Mouse (Mus musculus) lung, embryonic 14.5 days (tissue): ENCODE measurements around the gene Ppm1e. TPM values are rescaled to one million over a fixed set of nuclear protein-coding genes. Genes with fewer than 3 reads are reported as not detected.

Source experiments
- ATAC-seq: fragments of 200-750 bp; cut with Nextera tagmentation; 2 replicates; pipeline ENCODE4 v1.8.0; 2017; ENCODE audit warnings: mild to moderate bottlenecking, moderate TSS enrichment, moderate library complexity; ENCODE audit not compliant: insufficient read depth
- DNase-seq: peaks from one replicate; pipeline ENCODE4 v3.0.0-alpha.2; 2015
- H3K27ac ChIP-seq: fragments of 300-500 bp; sonication (generic); 2 replicates; pipeline ENCODE4 v1.5.1; 2014; ENCODE audit warnings: low read depth, mild to moderate bottlenecking, moderate library complexity
- H3K27me3 ChIP-seq: fragments of 300-500 bp; sonication (generic); 2 replicates; pipeline ENCODE4 v1.6.1; 2014; ENCODE audit warnings: low read length, control low read depth; ENCODE audit not compliant: insufficient read depth
- H3K36me3 ChIP-seq: fragments of 300-500 bp; sonication (generic); 2 replicates; pipeline ENCODE4 v1.6.1; 2014; ENCODE audit warnings: control low read depth; ENCODE audit not compliant: insufficient read depth
- H3K4me1 ChIP-seq: fragments of 300-500 bp; sonication (generic); 2 replicates; pipeline ENCODE4 v1.6.1; 2014; ENCODE audit warnings: antibody characterized with exemption, control low read depth; ENCODE audit not compliant: insufficient read depth
- H3K4me2 ChIP-seq: fragments of 300-500 bp; sonication (generic); 2 replicates; pipeline ENCODE4 v1.6.1; 2014; ENCODE audit warnings: mild to moderate bottlenecking
- H3K4me3 ChIP-seq: fragments of 300-500 bp; sonication (generic); 2 replicates; pipeline ENCODE4 v1.5.1; 2014; ENCODE audit warnings: low read depth, low read length
- H3K9ac ChIP-seq: fragments of 300-500 bp; sonication (generic); 2 replicates; pipeline ENCODE4 v1.6.1; 2014
- H3K9me3 ChIP-seq: fragments of 300-500 bp; sonication (generic); 2 replicates; pipeline ENCODE4 v1.6.1; 2016; ENCODE audit warnings: low read depth, low read length, control low read depth
- CTCF ChIP-seq: IDR thresholded peaks from 2 replicates; pipeline ENCODE4 v1.5.1; 2016; ENCODE audit warnings: antibody characterized with exemption, low read depth
- WGBS: fragments of 180-500 bp; shearing (Covaris S2); extraction: QIAGEN DNeasy Blood & Tissue Kit; methylation state at CpG from one replicate; pipeline ENCODE4 v1.1.7; 2014; 5-methylcytosine and 5-hydroxymethylcytosine counted together
- polyA plus RNA-seq: library from polyadenylated mRNA; unstranded; fragments of >200 nt; fragmentation: Nextera tagmentation; extraction: Ambion mirVana; gene quantifications from 2 replicates; pipeline ENCODE4 v1.2.1, GENCODE M21; 2014

The Ppm1e gene
- polyA plus RNA-seq, 1 experiment from 2014 or later, result 2.2 TPM

DNA sequence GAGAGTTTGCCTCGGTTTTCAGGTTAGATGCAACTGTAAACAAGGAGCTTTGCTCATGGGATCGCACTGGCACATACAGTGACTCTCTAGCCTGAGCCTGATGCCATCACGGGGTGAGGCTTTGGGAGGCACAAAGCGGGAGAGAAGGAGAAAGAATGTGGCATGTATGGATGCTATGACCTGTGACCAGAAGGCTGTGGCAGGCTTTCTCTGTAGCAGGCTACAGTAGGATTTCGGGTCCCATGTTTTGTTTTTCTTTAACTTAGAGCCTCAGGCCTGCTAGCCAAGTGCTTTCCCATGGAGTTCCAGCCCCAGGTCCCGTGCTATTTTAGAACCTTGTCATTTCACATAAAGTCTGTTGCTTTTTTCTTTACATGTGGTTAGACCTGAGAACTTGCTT, 108.7 kb downstream of the Ppm1e start:
- H3K9me3 ChIP-seq, result no peaks in the 10 kb centered on the region
- H3K36me3 ChIP-seq, result no peaks in the 10 kb centered on the region
- no peak overlapping the region for H3K9ac ChIP-seq
- DNase-seq (no peak), ATAC-seq (no peak)
- no peaks in the 10 kb centered on the region for H3K27me3 ChIP-seq
- TF ChIP-seq CTCF, result no peak
- no peak overlapping the region for H3K27ac ChIP-seq
- no peak overlapping the region for H3K4me2 ChIP-seq
- H3K4me1 ChIP-seq, result no peaks in the 10 kb centered on the region
- WGBS, result 69% methylated on average over 6 of the region's 6 CpGs
- H3K4me3 ChIP-seq, result no peak overlapping the region

DNA sequence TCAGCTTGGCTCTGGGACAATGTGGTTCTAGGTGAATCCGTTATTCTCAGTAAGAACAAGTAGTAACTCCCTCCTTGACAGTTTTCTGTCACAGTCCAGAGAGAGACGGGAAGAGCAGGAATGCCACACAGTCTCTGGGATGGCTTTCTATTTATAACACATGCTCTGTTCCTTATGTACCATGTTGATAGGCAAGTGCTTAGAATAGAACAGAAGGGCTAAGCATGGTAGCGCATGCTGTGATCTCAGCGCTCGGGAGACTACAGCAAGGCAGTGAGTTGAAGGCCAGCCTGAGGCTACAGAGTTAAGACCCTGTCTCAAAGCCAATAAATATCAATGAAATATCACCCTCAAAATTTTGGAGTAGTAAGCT, 111.3 kb downstream of the Ppm1e start:
- Histone ChIP-seq H3K4me3 (no peak overlapping the region), H3K9ac (no peak overlapping the region), H3K9me3 (no peaks in the 10 kb centered on the region), H3K27ac (no peak overlapping the region), H3K36me3 (no peaks in the 10 kb centered on the region), H3K4me1 (no peaks in the 10 kb centered on the region), H3K27me3 (no peaks in the 10 kb centered on the region), H3K4me2 (no peak overlapping the region)
- no peak for DNase-seq
- no peak for TF ChIP-seq CTCF
- 72% methylated on average over 5 of the region's 5 CpGs for WGBS
- no peak for ATAC-seq

DNA sequence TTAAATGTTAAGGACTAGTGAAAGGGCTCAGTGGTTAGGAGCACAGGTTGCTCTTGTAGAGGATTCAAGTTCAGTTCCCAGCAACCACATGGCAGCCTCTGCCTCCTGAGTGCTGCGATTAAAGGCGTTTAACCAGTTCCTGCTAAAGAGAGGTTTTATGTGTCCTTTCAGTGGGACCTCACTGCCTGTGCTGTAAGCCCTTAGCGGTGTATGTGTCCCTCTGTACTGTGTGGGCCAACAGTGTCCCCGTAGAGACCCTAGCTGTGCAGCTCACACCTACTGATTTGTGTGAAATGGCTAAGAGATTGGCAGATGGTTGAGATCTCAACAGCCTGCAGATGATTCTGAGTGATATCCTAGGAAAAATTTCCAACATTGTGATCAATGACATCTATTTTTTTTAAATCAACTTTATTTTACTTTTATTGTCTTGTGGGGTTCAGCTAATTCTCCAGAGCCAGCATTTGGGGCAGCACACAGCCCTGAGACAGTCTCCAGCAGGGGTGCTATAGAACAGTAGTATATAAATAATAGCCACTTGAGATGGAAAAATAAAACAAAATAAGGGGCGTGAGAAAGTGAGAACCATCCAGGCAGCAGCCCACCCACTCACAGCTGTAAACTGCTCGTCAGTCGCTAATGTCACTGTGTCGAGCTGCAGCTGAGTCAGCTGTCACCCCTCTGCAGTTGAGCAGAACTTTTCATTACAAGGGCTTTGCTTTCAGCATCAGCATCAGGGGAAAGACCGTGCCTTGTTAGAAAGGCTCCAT, 111.9 kb downstream of the Ppm1e start:
- DNase-seq (peak; percentile 53), ATAC-seq (no peak; the same call in none of the 2 replicates)
- no peaks in the 10 kb centered on the region for H3K4me1 ChIP-seq
- H3K9ac ChIP-seq, result no peak overlapping the region
- H3K27ac ChIP-seq, result no peak overlapping the region
- no peaks in the 10 kb centered on the region for H3K36me3 ChIP-seq
- WGBS, result 45% methylated on average over 9 of the region's 9 CpGs
- peak; percentile 8; the same call in 1 of the 2 replicates for TF ChIP-seq CTCF
- H3K4me2 ChIP-seq, result no peak overlapping the region
- no peaks in the 10 kb centered on the region for H3K9me3 ChIP-seq
- no peak overlapping the region for H3K4me3 ChIP-seq
- no peaks in the 10 kb centered on the region for H3K27me3 ChIP-seq

DNA sequence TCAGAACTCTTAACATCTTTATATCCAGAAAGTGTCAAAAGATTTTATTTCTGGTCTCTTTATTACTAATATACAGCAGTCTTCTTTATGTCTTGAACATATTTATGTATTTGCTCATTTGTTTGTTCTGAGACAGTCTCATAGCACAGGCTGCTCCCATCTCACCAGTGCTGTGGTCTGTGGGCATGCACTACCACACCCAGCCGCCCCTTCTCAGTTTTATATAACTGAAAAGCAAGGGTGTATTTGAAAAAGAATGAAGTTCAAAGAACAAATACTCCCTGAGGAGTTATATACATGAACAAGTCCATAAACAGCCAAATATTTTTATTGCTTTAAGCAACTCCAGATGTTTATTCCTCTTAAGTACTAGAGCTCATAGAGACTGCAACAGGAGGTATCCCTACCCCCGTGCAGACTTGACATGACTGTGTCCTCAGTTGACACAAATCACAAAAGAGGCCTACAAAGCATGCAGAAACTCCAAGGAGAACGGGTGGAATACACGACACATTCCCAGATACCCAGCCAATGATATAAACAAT, 112.6 kb downstream of the Ppm1e start:
- no peaks in the 10 kb centered on the region for H3K9me3 ChIP-seq
- H3K4me3 ChIP-seq, result no peak overlapping the region
- DNase-seq (no peak), ATAC-seq (no peak)
- no peaks in the 10 kb centered on the region for H3K27me3 ChIP-seq
- no peaks in the 10 kb centered on the region for H3K36me3 ChIP-seq
- H3K4me2 ChIP-seq, result no peak overlapping the region
- no peak for TF ChIP-seq CTCF
- WGBS, result 48% methylated on average over 4 of the region's 4 CpGs
- no peak overlapping the region for H3K9ac ChIP-seq
- no peaks in the 10 kb centered on the region for H3K4me1 ChIP-seq
- no peak overlapping the region for H3K27ac ChIP-seq

DNA sequence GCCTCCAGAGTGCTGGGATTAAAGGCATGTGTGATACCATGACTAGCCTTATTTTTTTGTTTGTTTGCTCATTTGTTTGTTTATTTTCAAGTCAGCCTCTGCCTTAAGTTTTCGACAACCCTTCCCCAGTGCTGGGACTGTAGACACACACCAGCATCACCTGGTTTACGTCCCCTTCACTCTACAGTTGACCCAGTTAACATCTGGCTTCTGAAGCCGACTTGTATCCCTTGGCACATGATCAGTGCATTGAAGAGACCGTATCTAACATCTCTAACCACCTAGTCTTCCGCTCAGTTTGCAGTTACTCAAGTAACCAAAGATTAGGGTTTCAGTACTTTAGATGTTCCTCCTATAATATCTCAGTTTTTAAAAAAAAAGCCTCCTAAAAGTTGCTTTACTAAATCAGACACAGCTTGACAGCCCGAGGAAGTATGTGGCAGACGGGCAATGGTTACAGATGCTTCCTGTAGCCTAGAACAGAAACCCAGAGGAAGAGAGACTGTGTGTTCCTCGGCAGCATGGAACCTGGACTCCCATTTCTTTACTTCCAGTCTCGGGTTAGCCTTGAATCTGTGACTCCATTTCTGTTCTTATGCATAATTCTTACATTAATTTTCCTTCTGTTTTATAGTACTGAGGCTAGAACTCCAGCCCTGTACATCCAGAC, 113.5 kb downstream of the Ppm1e start:
- ATAC-seq (no peak), DNase-seq (no peak)
- Histone ChIP-seq H3K9ac (no peak overlapping the region), H3K36me3 (no peaks in the 10 kb centered on the region), H3K27me3 (no peaks in the 10 kb centered on the region), H3K4me2 (no peak overlapping the region), H3K9me3 (no peaks in the 10 kb centered on the region), H3K27ac (no peak overlapping the region), H3K4me1 (no peaks in the 10 kb centered on the region), H3K4me3 (no peak overlapping the region)
- 68% methylated on average over 9 of the region's 9 CpGs for WGBS
- TF ChIP-seq CTCF, result no peak

DNA sequence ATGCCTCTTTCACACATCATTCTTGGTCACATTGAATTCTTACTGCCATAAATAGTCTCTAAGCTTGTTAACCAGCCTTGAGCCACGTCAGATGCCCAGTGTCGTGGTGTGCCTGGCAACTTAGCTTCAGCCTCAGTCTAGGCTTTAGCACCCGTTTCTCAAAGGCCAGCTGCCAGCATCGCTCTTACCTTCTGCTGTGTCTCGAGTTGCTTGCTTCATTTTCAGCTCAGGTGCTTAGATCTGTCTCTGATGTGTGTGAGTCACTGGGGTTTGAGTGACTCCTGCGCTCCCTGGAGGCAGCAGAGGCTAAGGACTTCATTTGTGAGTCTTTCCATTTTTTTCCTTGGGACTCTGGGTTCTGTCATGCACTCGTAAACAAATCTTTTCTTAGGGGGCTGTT, 117.6 kb downstream of the Ppm1e start:
- H3K9ac ChIP-seq, result no peak overlapping the region
- DNase-seq, result no peak
- no peak overlapping the region for H3K27ac ChIP-seq
- 0 out of 2 replicates have a peak, but pooled peaks cover 4% of the 10 kb centered on the region for H3K36me3 ChIP-seq
- WGBS, result 74% methylated on average over 7 of the region's 7 CpGs
- H3K9me3 ChIP-seq, result no peaks in the 10 kb centered on the region
- no peak overlapping the region for H3K4me3 ChIP-seq
- no peak overlapping the region for H3K4me2 ChIP-seq
- H3K4me1 ChIP-seq, result no peaks in the 10 kb centered on the region
- no peak for ATAC-seq
- no peak for TF ChIP-seq CTCF
- H3K27me3 ChIP-seq, result no peaks in the 10 kb centered on the region

DNA sequence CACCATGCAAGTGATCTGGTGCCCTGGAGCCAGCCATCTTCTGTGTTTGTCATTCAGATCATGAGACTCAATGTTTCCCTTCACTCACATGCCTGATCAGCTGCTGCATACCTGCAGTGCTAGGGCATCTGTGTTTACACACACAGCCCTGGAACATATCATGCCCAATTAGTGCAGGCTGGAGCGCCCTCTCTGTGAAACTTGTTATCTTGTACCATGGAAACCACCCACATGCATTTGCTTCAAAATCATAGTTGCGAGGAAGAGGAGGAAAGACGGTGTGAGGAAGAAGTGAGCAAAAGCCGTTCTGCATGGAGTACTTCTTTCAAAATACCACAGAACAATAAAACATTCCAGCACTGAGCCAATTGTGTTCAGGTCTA, 118.0 kb downstream of the Ppm1e start:
- H3K36me3 ChIP-seq, result 0 out of 2 replicates have a peak, but pooled peaks cover 4% of the 10 kb centered on the region
- no peaks in the 10 kb centered on the region for H3K27me3 ChIP-seq
- TF ChIP-seq CTCF, result no peak
- no peaks in the 10 kb centered on the region for H3K9me3 ChIP-seq
- H3K4me2 ChIP-seq, result no peak overlapping the region
- no peak for DNase-seq
- ATAC-seq, result no peak
- no peak overlapping the region for H3K27ac ChIP-seq
- H3K9ac ChIP-seq, result no peak overlapping the region
- 88% methylated on average over 4 of the region's 4 CpGs for WGBS
- no peak overlapping the region for H3K4me3 ChIP-seq
- H3K4me1 ChIP-seq, result no peaks in the 10 kb centered on the region
